Mouse (Mus musculus) adrenal gland, adult 2 months (tissue): ENCODE data around the gene Trim65. TPM values are rescaled to one million over a fixed set of nuclear protein-coding genes. Genes with fewer than 3 reads are reported as not detected.

ENCODE experiments used
- DNase-seq: peaks from one replicate; pipeline ENCODE4 v3.0.0; 2021
- polyA plus RNA-seq: library from polyadenylated mRNA; depleted of rRNA; stranded (reverse); fragments of >200 nt; gene quantifications from 2 replicates; pipeline ENCODE4 v1.2.3, GENCODE M21; 2012
- total RNA-seq, 2 experiments: library from RNA; stranded (reverse); gene quantifications; 2 replicates each; pipeline ENCODE4 v1.2.3; 2021

Trim65 gene
- total and polyA plus RNA-seq, 3 experiments: 9.5 to 15.9 (median 11.8) TPM

DNA sequence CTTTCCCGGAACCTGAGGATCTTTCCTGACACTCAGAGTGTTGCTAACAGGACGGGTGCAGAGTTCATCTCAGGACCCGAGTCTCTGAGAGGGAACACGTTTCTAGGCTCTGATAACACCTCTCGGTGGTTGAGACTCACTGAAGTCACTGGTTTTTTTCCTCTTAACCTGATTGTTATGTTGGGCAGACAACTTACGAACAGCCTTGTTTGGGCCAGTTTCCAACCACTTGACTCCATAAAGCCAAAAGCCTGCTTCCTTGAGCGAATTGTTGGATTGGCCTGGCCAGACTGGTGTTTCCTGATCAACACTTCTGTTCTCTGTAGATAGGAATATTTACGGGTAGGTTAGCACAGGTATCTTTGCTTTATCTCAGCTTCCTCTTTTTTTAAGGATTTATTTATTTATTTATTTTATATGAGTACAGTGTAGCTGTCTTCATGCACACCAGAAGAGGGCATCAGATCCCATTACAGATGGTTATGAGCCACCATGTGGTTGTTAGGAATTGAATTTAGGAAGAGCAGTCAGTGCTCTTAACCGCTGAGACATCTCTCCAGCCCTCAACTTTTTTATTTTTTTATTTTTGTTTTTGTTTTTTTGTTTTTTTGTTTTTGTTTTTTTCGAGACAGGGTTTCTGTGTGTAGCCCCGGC is 42.1 kb downstream of the Trim65 start:
- no peak for DNase-seq

- DNase-seq: no peak
Observed at GRCm38 (mm10) chr11:116088188-116088587, 42.7 kb downstream of the Trim65 start.

GRCm38 (mm10) chr11:116087194-116088130 is 43.5 kb downstream of the Trim65 start:
- DNase-seq: peak; percentile 93

DNA sequence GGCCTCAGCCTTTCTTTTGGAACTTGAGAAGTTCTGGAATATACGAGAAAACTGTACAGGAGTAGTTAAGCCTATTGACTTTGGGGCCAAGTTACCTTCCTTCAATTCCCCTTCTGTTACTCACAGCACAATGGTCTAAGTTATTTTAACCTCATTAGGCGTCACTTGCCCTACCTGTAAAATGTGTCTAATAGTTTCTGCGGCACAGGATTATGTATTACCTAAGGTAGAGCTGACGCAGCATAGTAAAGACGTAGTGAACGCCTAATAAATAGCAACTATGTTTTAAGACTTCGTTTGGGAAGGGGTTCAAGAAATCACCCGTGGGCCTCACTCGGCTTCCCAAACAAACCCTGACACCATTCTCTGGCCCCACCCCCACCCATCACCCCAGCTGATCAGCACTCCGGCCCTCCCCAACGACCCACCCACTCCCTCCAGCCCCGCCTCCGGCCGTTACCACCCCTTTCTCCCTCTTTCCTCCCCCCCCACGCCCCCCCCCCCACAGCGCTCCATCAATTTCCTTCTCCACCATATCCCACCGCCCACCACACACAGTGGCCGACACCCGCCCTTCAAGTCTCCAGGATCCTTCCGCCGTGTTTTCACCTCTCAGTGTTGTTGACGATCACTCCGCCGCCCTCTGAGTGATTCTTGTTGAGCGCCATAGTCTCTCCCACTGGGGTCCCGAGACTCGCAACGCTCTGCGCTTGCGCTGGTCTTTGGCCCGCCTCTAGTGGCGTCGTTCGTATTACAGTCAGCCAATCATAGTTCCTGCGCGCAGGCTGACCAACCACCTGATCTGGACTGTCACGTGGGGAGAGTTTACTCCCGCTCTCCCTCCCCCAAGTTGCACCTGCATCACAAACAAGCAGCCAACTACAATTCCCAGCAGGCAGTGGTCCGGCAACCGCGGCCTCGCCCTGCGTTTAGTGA is 44.4 kb downstream of the Trim65 start, which contains the start of gene Wbp2:
TSS of gene Wbp2 (minus strand) at position 738 of the 936 bp plus-strand sequence.
- peak; percentile 98 for DNase-seq

- no peak for DNase-seq
Observed at GRCm38 (mm10) chr11:116084166-116084565, 46.8 kb downstream of the Trim65 start.

DNA sequence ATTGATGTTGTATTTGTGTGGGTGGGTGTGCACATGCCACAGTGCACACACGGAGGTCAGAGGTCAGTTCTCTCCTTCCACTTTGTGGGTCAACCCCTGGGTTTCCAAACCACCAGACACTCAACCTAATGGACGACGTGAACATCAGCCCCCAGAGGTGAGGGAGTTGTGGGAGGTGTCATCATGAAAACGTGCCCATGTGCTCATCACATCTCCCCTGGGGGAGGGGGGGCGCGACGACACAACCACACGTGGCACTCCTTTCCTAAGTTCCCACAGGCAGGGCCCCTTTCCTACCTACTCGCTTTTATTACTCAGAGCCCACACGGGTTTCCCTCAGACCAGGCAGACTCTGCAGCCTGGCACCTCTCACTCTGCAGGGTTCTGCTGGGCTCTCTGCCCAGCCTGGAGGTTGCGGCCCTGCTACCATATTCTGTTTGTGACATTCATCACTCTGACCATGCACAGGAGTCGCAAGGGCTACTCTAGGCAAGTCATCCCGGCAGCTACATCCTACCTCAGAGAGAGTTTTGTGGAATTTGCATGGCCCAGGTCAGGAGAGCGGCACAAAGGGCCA is 47.7 kb downstream of the Trim65 start:
- DNase-seq: no peak

DNA sequence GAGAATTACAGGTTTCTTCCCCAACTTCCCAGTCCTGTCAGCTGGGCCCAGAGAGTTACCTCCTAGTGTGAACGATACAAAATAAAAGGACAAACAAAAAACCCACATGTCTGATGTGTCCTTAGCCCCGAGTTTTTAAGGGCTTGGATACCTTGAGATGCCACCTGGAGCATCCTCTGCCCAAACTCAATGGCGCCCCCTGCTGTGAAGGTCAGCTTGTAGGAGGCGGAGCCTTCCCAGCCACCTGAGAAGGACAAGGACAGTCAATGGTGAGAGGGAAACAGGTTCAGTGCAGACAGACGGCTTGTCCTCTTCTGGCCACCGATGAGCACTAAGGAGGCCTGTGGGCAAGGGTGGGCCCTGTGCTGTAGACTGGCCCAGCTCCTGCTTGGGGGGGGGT is 49.8 kb downstream of the Trim65 start:
- DNase-seq: peak; percentile 45

DNA sequence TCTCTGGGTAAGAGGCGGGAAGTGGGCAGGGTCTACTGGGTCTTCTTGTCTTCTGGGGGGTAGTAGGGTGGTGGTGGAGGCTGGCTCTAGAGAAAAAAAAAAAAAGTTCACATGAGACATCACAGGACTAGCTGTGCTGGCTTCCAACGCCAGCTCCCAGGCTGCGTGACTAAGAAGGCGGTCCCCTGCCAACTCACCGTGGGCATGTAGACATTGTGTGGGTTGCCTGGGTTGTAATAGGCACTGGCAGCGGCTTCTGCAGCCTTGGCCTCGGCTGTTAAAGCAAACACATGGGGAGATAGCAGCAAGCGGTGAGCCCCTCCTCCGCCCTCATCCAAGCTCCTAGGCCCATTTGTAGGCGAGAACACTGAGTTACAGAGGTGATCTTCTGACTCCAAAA is 51.4 kb downstream of the Trim65 start:
- peak; percentile 83 for DNase-seq

DNA sequence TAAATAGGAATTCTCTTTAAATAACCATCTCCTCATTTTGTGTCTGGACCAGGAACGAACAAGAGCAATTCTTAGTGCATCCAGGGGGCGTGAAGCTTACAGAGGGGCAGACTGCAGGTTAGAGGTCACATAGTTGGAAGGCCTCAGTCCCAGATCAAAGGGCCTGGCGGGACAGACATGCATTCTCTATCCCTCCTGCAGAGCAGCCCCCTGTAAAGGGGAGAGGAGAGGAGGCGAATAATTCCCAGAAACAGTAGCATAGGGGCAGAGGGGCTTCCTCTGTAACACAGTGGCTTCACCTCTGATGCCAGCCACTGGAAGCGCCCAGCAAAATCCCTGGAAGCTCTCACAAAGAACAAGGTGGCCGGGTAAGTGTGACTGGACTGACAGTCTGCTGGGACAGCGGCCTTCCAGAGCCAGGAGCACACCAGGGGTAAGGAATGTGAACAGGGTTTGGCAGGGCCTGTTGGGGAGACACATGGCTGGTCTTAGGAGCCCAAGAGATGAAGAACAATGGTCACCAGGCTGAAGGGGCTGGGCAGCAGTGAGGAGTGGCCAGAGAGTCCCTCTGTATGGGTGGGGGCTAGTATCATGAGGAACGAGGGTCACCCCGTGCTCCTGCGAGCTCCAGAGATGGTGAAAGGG is 52.1 kb downstream of the Trim65 start:
- no peak for DNase-seq

DNA sequence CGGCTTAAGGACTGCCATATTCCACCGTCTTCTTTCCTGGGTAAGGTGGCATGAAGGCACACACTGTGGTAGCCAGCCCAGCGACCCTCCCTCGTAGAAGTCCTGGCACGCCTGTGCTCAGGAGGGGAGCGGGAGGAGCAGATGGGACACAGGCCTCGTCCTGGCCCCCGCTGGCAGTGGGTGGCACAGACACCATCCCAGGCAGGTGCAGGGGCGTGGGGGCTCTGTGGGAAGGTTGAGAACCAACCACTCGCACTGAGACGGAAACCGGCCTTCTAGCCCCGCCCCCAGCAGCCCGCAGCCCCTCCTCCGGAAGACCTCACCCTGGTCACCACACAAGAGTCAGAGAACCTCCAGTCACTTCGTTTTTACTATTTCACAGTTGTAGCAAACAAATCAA is 52.7 kb downstream of the Trim65 start:
- DNase-seq: peak; percentile 37

DNA sequence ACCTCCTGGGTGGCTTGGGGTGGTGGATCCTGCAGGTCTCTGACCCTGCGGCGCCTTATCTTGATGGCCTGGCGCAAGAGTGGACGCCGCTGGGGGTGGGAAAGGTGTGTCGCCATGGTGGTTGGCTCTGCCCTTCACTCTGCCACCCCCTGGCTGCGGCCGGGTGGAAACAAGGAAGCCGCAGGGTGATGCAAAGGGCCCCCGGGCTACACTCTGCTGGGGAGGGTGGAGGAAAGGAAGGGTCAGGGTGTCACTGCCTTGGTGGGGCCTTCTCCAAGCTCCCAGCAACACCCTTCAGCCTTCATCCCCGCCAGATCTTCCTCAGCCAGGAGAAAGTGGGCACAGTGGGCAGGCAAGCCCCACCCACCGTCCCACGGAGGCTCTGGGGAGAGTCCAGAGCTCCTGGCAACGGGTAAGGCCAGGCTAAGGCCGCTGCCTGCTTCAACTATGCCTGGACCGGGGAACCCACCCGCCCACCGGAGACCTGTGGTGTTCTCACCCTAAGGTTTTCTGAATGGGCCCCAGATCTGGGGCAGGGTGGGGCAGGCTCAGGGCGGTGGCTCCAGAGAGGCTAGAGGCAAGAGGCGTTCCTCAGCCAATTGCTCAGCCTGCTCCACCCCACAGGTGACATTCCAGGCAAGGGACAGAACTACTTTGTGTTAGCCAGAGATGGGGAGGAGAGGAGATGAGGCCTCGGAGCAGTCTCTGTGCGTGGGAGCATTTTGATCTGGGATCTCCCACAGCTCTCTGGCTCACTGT is 53.3 kb downstream of the Trim65 start, which contains the start of gene Unc13d:
TSS of gene Unc13d (minus strand) at position 516 of the 759 bp plus-strand sequence.
- DNase-seq: peak; percentile 21

DNA sequence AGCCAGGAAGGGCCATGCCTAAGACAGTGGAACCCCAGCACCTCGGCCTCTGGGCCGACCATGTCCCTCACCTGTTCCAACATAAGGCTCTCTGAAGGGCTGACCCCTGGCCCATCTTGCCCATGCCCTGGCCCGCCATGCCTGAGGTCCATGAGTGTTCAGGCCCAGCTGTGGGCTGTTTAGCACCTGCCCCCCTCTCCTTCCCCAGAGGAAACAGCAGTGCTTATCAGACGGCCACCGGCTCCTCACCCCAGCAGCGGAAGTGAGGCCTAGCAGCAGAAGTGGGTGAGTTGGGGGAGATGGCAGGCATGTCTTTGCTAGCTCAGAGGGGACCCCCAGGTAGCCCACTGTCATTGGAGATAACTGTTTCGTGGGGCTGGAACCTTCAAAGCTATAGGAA is 54.1 kb downstream of the Trim65 start:
- no peak for DNase-seq

GRCm38 (mm10) chr11:116076266-116076540 is 54.7 kb downstream of the Trim65 start:
- DNase-seq: no peak

GRCm38 (mm10) chr11:116075539-116076265 is 55.2 kb downstream of the Trim65 start:
- DNase-seq: peak; percentile 53

DNA sequence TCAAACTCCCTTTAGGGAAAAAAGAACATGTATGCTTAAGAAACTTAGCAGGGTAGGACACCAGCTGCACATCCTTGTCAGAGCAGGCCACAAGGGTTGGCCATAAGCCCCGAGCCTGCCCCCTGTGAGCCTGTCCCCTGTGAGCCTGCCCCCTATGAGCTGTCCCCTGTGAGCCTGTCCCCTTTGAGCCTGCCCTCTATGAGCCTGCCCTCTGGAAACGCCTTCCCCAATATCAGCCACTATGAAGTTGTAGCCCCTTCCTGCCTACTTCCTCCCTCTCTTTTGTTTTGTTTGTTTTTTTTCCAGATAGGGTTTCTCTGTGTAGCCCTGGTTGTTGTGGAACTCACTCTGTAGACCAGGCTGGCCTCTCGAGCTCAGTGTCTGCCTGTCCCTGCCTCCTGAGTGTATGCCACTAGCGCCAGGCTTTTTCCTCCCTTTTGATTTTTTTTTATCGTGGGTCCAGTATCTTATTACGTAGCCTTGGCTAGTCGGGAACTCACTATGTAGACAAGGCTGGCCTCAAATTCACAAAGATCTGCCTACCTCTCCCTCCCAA is 56.4 kb downstream of the Trim65 start:
- no peak for DNase-seq

DNA sequence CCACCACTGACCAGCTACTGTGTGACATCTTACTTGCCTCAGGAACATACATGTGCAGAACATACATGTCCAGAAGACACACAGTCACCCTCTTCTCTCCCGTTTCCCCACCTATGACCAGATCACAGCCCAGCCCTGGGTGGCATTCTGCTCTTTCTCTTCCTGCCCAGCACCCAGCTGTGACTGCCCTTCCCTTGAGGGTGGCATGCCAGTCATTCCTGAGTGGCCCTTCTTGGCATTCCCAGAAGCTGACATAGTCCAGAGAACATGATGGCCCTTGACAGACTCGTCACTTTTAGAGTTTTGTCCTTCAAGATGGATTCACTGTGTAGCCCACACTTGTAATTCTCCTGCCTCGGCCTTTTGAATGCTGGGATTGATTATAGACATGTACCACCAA is 58.3 kb downstream of the Trim65 start:
- DNase-seq: no peak
